Mouse (Mus musculus): ENCODE results near the gene Cntnap4. TPM values are rescaled to one million over a fixed set of nuclear protein-coding genes. Genes with fewer than 3 reads are reported as not detected.

The Cntnap4 gene
- polyA plus RNA-seq (2015; fragmentation: Nextera tagmentation; extraction: Ambion mirVana) = 19.6 and 22.5 TPM in 2 replicates

DNA sequence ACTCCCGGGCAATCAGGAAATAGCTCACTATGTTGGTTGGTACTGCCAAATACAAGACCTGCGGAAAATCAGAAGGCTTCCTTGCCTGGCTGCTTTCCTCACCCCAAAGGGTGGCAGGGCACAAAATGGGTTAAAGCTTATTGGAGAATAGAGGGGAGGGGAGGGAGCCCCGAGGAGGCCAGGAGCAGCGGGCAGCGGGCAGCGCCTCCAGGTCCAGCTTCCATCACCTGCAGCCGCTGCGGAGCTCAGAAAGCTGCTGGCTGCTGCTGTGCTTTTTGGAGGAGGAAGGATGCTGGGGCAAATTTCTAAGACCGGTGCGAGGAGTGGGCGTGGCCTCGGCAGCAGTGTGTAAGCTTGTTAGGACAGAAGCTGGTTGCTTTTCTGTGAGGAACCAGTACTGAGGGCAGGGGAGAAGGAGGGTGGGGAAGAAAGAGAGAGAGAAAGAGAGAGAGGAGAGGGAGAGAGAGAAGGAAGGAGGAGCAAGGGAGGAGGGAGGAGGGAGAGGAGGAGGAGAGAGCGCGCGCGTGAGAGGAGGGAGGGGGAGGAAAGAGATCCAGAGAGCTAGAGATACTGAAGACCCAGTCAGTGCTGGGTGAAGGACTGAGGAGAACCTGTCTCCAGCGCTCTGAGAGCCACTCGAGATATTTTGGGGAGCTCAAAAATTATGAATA, at the start of gene Cntnap4:
Gene Cntnap4, plus strand, starts transcription at position 573 of the 671 bp plus-strand sequence.
- H3K27me3 ChIP-seq (replicated peaks) = no peaks in the 10 kb centered on the region
- H3K4me3 ChIP-seq = peak within 1 kb of the TSS; percentile 52
- peaks cover 33% of the 10 kb centered on the region for H3K4me1 ChIP-seq
- H3K9me3 ChIP-seq = no peaks in the 10 kb centered on the region
- H3K27ac ChIP-seq = peak within 1 kb of the TSS; percentile 88
- H3K36me3 ChIP-seq (replicated peaks) = no peaks in the 10 kb centered on the region
- peak within 1 kb of the TSS; percentile 63 for H3K4me2 ChIP-seq
- ATAC-seq (replicated peaks) = peak; percentile 87
- under 1% methylated on average over 18 of the region's 18 CpGs for WGBS
- H3K9ac ChIP-seq = peak within 1 kb of the TSS; percentile 68

DNA sequence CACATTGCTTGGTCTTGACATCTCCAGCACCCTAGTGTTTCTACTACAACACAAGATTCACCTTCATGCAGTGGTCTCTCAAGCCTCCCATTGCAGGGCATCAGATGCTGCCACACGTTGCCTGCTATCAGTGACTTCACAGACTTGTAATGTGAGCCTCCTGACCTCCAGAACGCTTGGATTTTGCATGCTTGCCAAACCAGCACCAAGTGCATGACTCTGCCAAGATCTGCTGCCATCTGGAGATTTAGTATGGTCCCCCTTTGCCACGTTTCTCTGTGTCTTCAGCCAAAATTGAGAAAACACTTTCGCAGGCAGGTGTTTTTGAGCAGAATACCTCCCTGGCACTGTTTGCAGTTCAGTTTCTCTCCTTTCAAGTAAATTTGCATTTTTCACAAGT, 12.5 kb upstream of the Cntnap4 start:
- H3K9me3 ChIP-seq = no peaks in the 10 kb centered on the region
- no peaks in the 10 kb centered on the region for H3K27me3 ChIP-seq (replicated peaks)
- no peak overlapping the region for H3K4me2 ChIP-seq
- no peak for ATAC-seq (replicated peaks)
- H3K4me1 ChIP-seq = no peaks in the 10 kb centered on the region
- H3K27ac ChIP-seq = no peak overlapping the region
- no peaks in the 10 kb centered on the region for H3K36me3 ChIP-seq (replicated peaks)
- no peak overlapping the region for H3K9ac ChIP-seq
- no peak overlapping the region for H3K4me3 ChIP-seq
- WGBS = 62% methylated on average over 4 of the region's 4 CpGs

DNA sequence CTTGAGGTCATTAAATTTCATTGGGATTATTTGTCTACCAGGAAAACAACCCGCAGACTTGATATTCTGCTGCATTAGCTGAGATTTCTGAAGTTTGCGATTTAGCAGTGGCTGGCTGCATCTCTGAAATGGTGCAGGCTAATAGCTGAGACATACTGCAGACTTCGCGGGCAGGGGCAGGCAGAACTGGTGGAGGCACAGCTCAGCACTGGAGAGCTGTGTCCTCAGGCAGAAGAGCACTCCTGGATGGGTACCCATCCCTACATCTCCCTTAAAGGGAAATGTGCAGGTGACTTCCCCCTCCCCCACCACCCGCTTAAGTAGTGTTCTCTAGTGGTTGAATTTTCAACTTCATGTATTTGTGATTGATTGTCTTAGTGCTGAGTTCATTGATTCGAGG, 698 bp downstream of the Cntnap4 start:
- no peaks in the 10 kb centered on the region for H3K36me3 ChIP-seq (replicated peaks)
- peak overlapping the region; percentile 52 for H3K4me3 ChIP-seq
- peak overlapping the region; percentile 88 for H3K27ac ChIP-seq
- 6% methylated on average over 6 of the region's 6 CpGs for WGBS
- ATAC-seq (replicated peaks) = no peak
- no peaks in the 10 kb centered on the region for H3K27me3 ChIP-seq (replicated peaks)
- peaks cover 33% of the 10 kb centered on the region for H3K4me1 ChIP-seq
- peak overlapping the region; percentile 68; the same call in 1 of the 2 replicates for H3K9ac ChIP-seq
- H3K4me2 ChIP-seq = peak overlapping the region; percentile 63
- no peaks in the 10 kb centered on the region for H3K9me3 ChIP-seq

DNA sequence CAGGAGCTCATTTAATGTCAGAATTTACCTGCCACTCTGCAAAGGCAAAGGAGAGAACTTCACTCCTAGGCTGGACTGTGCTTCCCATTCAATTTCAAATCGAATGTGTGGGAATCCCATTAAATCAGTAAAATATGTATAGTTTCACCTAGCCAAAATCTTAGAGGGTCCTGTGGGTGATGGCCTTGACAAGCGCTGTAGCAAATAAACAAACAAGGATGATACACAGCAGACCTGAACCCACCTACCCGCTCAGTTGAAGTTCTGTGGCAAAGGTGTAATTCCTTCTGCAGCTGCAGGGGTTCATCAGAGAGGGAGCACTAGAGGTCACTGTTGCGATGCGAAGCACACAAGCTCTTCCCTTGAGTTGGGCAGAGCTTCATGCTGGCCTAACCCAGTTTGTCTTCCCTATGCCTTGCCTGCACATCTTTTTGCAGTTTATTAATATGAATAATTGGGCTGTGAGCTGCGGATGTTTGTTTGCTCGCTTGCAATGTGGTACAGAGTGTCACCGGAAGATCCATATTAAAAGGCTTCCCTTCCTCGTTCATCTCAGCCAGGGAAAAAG, 1.6 kb downstream of the Cntnap4 start:
- Histone ChIP-seq H3K9ac (peak overlapping the region; percentile 38), H3K4me2 (peak overlapping the region; percentile 63), H3K4me3 (peak overlapping the region; percentile 52), H3K9me3 (no peaks in the 10 kb centered on the region), H3K4me1 (peaks cover 33% of the 10 kb centered on the region), H3K27ac (peak overlapping the region; percentile 56; the same call in 1 of the 2 replicates), H3K36me3 (replicated peaks) (no peaks in the 10 kb centered on the region), H3K27me3 (replicated peaks) (no peaks in the 10 kb centered on the region)
- 15% methylated on average over 9 of the region's 9 CpGs for WGBS
- peak; percentile 79 for ATAC-seq (replicated peaks)

DNA sequence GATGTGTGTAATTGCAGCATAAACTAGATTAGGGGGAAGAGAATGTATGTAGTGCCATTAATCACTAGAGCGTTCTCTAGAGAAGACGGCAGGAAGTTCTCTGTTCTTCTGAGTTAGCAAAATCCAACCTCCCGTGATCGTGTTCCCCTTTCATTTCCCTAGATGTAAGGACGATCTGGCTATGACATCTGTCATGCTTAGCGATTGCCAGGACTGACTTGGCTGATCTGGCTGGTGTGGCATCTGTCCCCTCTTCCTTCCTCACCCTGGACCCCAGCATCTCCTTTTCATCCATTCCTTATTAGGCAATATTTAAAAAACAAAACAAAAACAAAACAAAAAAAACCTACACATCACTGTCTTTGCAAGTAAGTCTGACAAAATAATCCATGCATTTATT, 11.6 kb downstream of the Cntnap4 start:
- Histone ChIP-seq H3K9me3 (no peaks in the 10 kb centered on the region), H3K9ac (no peak overlapping the region), H3K27ac (no peak overlapping the region), H3K36me3 (replicated peaks) (no peaks in the 10 kb centered on the region), H3K4me1 (0 out of 2 replicates have a peak, but pooled peaks cover 3% of the 10 kb centered on the region), H3K4me3 (no peak overlapping the region), H3K4me2 (no peak overlapping the region), H3K27me3 (replicated peaks) (no peaks in the 10 kb centered on the region)
- no peak for ATAC-seq (replicated peaks)
- WGBS = 75% methylated on average over 6 of the region's 6 CpGs

DNA sequence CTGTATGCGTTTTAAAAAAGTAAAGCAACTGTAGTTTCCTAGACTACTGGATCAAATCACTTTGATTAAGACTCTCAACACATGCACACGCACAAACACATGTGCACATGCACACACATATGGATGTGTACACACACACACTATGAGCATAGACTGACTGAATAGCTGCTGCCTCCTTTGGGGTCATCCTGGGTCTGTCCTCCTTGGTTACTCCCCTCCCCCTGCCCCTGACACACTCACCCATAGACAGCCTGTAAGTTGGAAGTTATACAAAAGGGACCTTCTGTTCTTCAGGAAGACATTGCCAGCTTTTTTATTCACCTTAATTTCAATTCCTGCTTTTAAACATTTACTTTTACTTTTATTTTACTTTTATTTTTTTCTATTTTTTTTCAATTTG, 13.6 kb downstream of the Cntnap4 start:
- ATAC-seq (replicated peaks) = no peak
- H3K27me3 ChIP-seq (replicated peaks) = no peaks in the 10 kb centered on the region
- H3K4me1 ChIP-seq = 0 out of 2 replicates have a peak, but pooled peaks cover 3% of the 10 kb centered on the region
- no peak overlapping the region for H3K4me3 ChIP-seq
- no peak overlapping the region for H3K4me2 ChIP-seq
- no peak overlapping the region for H3K9ac ChIP-seq
- H3K36me3 ChIP-seq (replicated peaks) = no peaks in the 10 kb centered on the region
- WGBS = 91% methylated on average over 2 of the region's 2 CpGs
- H3K27ac ChIP-seq = no peak overlapping the region
- no peaks in the 10 kb centered on the region for H3K9me3 ChIP-seq

DNA sequence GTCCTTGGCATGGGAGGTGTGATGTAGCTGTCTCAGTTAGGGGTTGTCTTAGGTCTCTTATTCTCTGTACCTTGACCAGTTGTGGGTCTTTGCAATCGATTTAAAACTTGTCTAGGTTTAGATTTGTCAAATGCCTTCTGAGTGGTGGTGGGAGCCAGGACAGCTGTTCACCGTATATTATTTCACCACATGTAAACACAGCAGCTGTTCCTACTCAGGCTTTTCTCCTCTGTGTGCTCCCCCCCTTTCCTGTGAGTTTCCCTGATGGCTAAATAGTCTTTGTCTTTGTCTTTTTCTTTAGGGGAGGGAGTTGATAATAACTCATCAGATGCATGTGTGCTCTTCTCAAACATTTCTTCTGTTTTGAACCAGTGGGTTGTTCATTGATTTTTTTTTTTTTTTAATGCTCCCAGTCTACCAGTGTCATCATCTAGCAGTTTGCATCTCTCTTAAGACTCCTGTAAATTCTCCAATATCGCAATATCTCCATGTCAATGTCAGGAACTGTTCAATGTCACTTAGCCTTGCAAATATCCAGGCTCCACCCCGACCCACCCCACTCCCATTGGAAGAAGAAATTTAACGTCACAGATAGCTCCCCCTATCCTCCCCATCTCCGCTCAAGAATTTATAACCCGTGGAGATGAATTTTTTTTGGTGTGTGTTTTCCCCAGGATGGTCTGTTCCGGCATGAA, 18.7 kb downstream of the Cntnap4 start:
- 78% methylated on average over 8 of the region's 8 CpGs for WGBS
- H3K36me3 ChIP-seq (replicated peaks) = no peaks in the 10 kb centered on the region
- no peaks in the 10 kb centered on the region for H3K27me3 ChIP-seq (replicated peaks)
- H3K4me1 ChIP-seq = no peaks in the 10 kb centered on the region; the same call in 1 of the 2 replicates
- H3K4me2 ChIP-seq = peak overlapping the region; percentile 17; the same call in 1 of the 2 replicates
- H3K4me3 ChIP-seq = no peak overlapping the region
- no peak overlapping the region for H3K27ac ChIP-seq
- no peak overlapping the region for H3K9ac ChIP-seq
- ATAC-seq (replicated peaks) = no peak
- no peaks in the 10 kb centered on the region for H3K9me3 ChIP-seq

DNA sequence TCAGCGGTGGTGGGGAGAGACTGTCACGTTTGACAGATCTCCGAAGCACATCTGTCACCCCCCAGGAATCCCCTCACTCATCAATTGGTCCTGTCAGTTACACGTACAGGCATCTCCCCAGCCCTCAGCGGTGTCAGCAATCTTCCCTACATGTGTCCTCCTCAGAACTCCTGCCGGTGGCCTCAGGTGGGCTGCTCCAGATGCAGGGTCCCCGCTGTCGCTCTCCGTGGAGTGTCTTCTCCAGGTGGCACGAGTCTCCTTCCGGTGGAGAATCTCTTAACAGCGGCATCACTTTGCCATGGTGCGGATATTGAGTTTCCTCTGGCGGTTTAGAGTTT, 19.2 kb downstream of the Cntnap4 start:
- no peak overlapping the region for H3K4me3 ChIP-seq
- H3K27ac ChIP-seq = 0 out of 2 replicates have a peak overlapping the region, but pooled peaks have one; percentile 11
- H3K9ac ChIP-seq = no peak overlapping the region
- H3K27me3 ChIP-seq (replicated peaks) = no peaks in the 10 kb centered on the region
- H3K9me3 ChIP-seq = no peaks in the 10 kb centered on the region
- no peak for ATAC-seq (replicated peaks)
- H3K4me1 ChIP-seq = no peaks in the 10 kb centered on the region; the same call in 1 of the 2 replicates
- 60% methylated on average over 14 of the region's 14 CpGs for WGBS
- peak overlapping the region; percentile 17; the same call in 1 of the 2 replicates for H3K4me2 ChIP-seq
- no peaks in the 10 kb centered on the region for H3K36me3 ChIP-seq (replicated peaks)

DNA sequence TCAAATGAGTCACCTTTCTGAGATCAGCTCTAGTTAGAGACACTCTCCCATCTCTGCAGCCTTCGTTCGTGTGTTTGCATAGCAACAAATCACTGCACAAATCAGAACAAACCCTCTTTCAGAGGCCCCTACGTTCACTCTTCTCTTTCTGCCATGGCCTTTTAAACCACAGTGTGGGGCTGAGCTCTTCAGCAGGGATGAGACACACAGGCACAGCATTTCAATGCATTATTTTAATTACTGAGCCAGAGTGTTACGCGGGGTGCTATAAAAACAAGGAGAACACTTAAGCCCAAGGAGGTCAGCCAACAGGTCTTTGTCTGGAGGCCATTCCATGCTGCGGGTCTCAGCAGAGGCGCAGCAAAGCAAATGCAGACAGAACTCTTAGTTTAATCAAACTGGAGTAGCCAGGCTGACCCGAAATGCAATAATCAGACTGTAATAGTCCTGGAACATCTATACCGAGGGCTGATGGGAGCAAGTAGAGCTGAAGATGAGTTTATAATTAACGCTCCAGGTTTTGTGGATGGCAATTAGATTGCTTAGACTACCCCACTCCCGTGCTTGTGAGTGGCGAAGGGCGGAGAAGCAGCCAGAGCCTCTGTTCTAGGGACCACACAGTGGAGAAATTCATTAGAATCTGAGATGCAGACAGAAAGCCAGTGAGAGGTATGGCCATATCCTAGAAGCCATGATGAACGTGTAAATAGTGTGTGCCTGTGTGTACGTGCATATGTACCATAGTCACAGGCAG, 26.4 kb downstream of the Cntnap4 start:
- H3K27me3 ChIP-seq (replicated peaks) = no peaks in the 10 kb centered on the region
- peaks cover 6% of the 10 kb centered on the region for H3K4me1 ChIP-seq
- no peak overlapping the region for H3K4me2 ChIP-seq
- no peak overlapping the region for H3K4me3 ChIP-seq
- WGBS = 60% methylated on average over 15 of the region's 15 CpGs
- ATAC-seq (replicated peaks) = 0 out of 2 replicates have a peak, but pooled peaks have one; percentile 20
- no peak overlapping the region for H3K9ac ChIP-seq
- H3K27ac ChIP-seq = peak overlapping the region; percentile 22; the same call in 1 of the 2 replicates
- no peaks in the 10 kb centered on the region for H3K36me3 ChIP-seq (replicated peaks)
- H3K9me3 ChIP-seq = no peaks in the 10 kb centered on the region

DNA sequence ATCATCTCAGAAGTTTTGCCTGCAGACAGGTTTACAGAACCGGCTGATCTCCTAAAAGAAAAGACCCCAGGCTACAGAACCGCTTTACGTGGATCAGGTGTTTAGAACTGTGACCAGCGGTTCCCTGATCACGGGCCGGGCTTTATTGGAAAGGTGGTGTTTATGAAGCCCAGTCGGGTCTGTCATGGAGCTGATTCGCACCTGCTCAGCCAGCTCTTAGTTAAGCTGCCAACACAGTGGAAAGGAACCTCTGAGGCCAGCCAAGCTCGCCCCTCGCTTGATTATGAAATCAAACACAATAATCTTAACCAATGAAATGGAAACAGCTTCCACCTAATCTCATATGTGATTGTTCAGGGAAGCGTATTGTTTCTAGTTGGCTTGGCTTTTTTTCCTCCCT, 30.1 kb downstream of the Cntnap4 start:
- Histone ChIP-seq H3K4me1 (peaks cover 6% of the 10 kb centered on the region), H3K27me3 (replicated peaks) (no peaks in the 10 kb centered on the region), H3K9ac (no peak overlapping the region), H3K9me3 (no peaks in the 10 kb centered on the region), H3K4me3 (no peak overlapping the region), H3K36me3 (replicated peaks) (no peaks in the 10 kb centered on the region), H3K27ac (no peak overlapping the region), H3K4me2 (no peak overlapping the region)
- ATAC-seq (replicated peaks) = no peak
- WGBS = 85% methylated on average over 11 of the region's 11 CpGs

DNA sequence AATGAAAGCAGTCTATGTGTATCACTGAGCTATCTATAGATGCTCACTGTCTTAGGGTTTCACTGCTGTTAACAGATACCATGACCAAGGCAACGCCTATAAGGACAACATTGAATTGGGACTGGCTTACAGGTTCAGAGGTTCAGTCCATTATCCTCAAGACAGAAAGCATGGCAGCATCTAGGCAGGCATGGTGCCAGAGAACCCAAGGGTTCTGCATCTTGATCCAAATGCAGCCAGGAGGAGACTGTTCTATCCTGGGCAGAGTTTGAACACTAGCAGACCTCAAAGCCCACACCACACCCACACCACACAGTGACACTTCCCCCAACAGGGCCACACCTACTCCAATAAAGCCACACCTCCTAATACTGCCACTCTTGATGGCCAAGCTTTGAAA, 31.3 kb downstream of the Cntnap4 start:
- Histone ChIP-seq H3K4me2 (no peak overlapping the region), H3K27ac (no peak overlapping the region), H3K27me3 (replicated peaks) (no peaks in the 10 kb centered on the region), H3K4me1 (peaks cover 1% of the 10 kb centered on the region), H3K9ac (no peak overlapping the region), H3K36me3 (replicated peaks) (no peaks in the 10 kb centered on the region), H3K4me3 (no peak overlapping the region), H3K9me3 (no peaks in the 10 kb centered on the region)
- 83% methylated on average over 1 of the region's 1 CpGs for WGBS
- no peak for ATAC-seq (replicated peaks)

DNA sequence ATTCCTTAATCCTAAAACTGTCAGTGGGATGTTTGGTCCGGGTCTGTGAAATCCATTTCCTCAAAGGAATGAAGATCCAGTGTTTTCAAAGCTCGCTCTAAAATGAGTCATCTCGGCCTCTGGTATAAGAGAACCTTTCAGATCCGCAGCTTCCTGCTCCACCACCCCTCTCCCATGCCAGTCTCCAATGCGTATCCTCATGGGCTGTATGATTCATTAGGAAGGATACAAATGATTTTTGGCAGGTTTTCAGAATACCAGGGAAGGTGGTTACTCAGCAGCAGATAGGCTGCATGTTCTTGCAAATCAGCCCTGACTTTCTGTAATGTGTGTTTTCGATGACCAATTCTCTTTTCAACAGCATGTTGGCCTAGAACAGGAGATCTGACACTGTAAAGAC, 40.3 kb downstream of the Cntnap4 start:
- H3K9me3 ChIP-seq = no peaks in the 10 kb centered on the region
- WGBS = 84% methylated on average over 6 of the region's 6 CpGs
- no peak for ATAC-seq (replicated peaks)
- no peak overlapping the region for H3K9ac ChIP-seq
- H3K4me2 ChIP-seq = no peak overlapping the region
- H3K27me3 ChIP-seq (replicated peaks) = no peaks in the 10 kb centered on the region
- no peak overlapping the region for H3K4me3 ChIP-seq
- H3K4me1 ChIP-seq = no peaks in the 10 kb centered on the region
- no peaks in the 10 kb centered on the region for H3K36me3 ChIP-seq (replicated peaks)
- H3K27ac ChIP-seq = no peak overlapping the region
